In the genomic region with DNA sequence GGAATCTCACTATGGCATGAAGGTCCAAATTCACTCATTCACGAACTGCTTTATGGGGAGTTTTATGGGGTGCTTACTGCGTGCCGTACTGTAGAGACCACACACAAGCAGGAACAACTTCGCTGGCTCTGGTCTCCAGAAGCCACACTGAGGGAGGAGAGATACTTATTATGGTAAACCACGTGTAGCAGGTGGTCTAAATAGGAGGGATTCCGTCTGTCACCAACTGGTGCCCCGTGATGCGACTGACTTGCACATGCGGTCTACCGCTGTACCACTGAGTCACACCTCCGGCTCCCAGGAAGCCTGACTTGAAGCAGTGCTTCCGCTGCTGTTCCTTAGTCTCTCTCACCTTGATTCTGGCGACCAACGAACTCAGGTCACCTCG, we compare ENCODE assay signal across 7 mouse cellular contexts. TPM values are rescaled to one million over a fixed set of nuclear protein-coding genes. Genes with fewer than 3 reads are reported as not detected.
A peak's percentile ranks its signal among the peaks of the same experiment; 100 is the strongest.
DNase-seq lines count a peak whose midpoint lies in the region; ATAC-seq and TF ChIP-seq lines count a peak whose summit lies in the region.

No protein-coding gene starts in this region.

- no peak for ATAC-seq in heart, embryonic 16.5 days (replicated peaks; ENCODE audit: extremely low read depth, insufficient read depth, low FRiP score)

- no peaks in the 10 kb centered on the region for H3K27me3 ChIP-seq in cerebellum, adult 2 months (ENCODE audit: control insufficient read depth, insufficient read depth, low read length)
- no peaks in the 10 kb centered on the region for H3K27me3 ChIP-seq in heart, embryonic 16.5 days (ENCODE audit: control insufficient read depth, insufficient read depth, low read length)
- no peaks in the 10 kb centered on the region for H3K27me3 ChIP-seq in liver, adult 2 months (ENCODE audit: control insufficient read depth, insufficient read depth, low read length)

- no peak for TF ChIP-seq CTCF in cerebellum, adult 2 months (IDR thresholded peaks at IDR 0.05; ENCODE audit: borderline replicate concordance, insufficient read depth, low read depth, low read length)
- no peak for TF ChIP-seq CTCF in liver, adult 2 months (IDR thresholded peaks at IDR 0.05; ENCODE audit: low read depth, low read length)

- H3K27ac ChIP-seq in cerebellum, adult 2 months (ENCODE audit: insufficient read depth, low read length) = no peak overlapping the region
- H3K27ac ChIP-seq in heart, embryonic 16.5 days (ENCODE audit: low read length) = peak overlapping the region; percentile 99
- H3K27ac ChIP-seq in liver, adult 2 months (replicated peaks; ENCODE audit: insufficient read depth, low read depth, low read length) = no peak overlapping the region

- no peak for TF ChIP-seq POLR2A in cerebellum, adult 2 months (IDR thresholded peaks at IDR 0.05; ENCODE audit: borderline replicate concordance, insufficient read depth, low read length)
- no peak for TF ChIP-seq POLR2A in liver, adult 2 months (IDR thresholded peaks at IDR 0.05; ENCODE audit: extremely low read depth, insufficient read depth, low read length)

- WGBS in cerebellum, adult 2 months = under 1% methylated on average over 15 of the region's 15 CpGs
- WGBS in heart, embryonic 16.5 days = 2% methylated on average over 15 of the region's 15 CpGs
- 1% methylated on average over 15 of the region's 15 CpGs for WGBS in liver, adult 2 months

- H3K36me3 ChIP-seq in heart, embryonic 16.5 days (ENCODE audit: control insufficient read depth, insufficient read depth) = no peaks in the 10 kb centered on the region
- H3K36me3 ChIP-seq in liver, adult 2 months (ENCODE audit: control insufficient read depth, insufficient read depth, low read length) = no peaks in the 10 kb centered on the region

- H3K9me3 ChIP-seq in heart, embryonic 16.5 days (replicated peaks; ENCODE audit: control insufficient read depth, low read length) = no peaks in the 10 kb centered on the region

- peak; percentile 33 to 40 for DNase-seq in left cerebral cortex, postnatal 14 days (ENCODE audit: low spot score in 2 of 2)
- DNase-seq in left cerebral cortex, adult 9 months (ENCODE audit: low spot score in 2 of 2) = no peak
- DNase-seq in cerebellum, adult 2 months = no peak
- no peak for DNase-seq in liver, adult 2 months (ENCODE audit: extremely low read depth, low read depth, low spot score)
- DNase-seq in naive thymus-derived CD4-positive, alpha-beta T cell, adult 2 months (ENCODE audit: low read depth) = peak; percentile 43
- DNase-seq in thymus, postnatal 4 days = peak; percentile 55

- peaks cover 4% of the 10 kb centered on the region; the same call in 1 of the 2 replicates for H3K79me2 ChIP-seq in liver, adult 2 months (ENCODE audit: control insufficient read depth, insufficient read depth, low read length)

- H3K4me2 ChIP-seq in heart, embryonic 16.5 days (ENCODE audit: low read depth, low read length) = peak overlapping the region; percentile 92

- peak overlapping the region; percentile 79 for H3K4me3 ChIP-seq in cerebellum, adult 2 months (replicated peaks; ENCODE audit: insufficient read depth, low read depth, low read length)
- H3K4me3 ChIP-seq in heart, embryonic 16.5 days (ENCODE audit: low read length) = peak overlapping the region; percentile 91
- H3K4me3 ChIP-seq in liver, adult 2 months (ENCODE audit: insufficient read depth, low read depth, low read length) = peak overlapping the region; percentile 90

- H3K9ac ChIP-seq in heart, embryonic 16.5 days (ENCODE audit: low read length) = peak overlapping the region; percentile 93
- peak overlapping the region; percentile 33 for H3K9ac ChIP-seq in liver, adult 2 months (ENCODE audit: low read depth, low read length)

- H3K4me1 ChIP-seq in cerebellum, adult 2 months (ENCODE audit: control insufficient read depth, insufficient read depth, low read length) = peaks cover 18% of the 10 kb centered on the region
- peaks cover 40% of the 10 kb centered on the region for H3K4me1 ChIP-seq in heart, embryonic 16.5 days (ENCODE audit: control insufficient read depth, insufficient read depth, low read length)
- peaks cover 6% of the 10 kb centered on the region for H3K4me1 ChIP-seq in liver, adult 2 months (ENCODE audit: control insufficient read depth, insufficient read depth, low read length)

- intact Hi-C loops in left cerebral cortex, postnatal 14 days (cut with DNase I) = loop anchor here (5.0 kb wide), 1 partner anchor 47 kb away; no protein-coding TSS in a partner anchor

RNA-seq across cellular contexts. Expression of a gene that starts 1.0 kb away (rescaled TPM):
- 10 to 100 TPM; 24.6 to 28.2 TPM for total RNA-seq in left cerebral cortex, postnatal 14 days (2021)
- polyA plus RNA-seq in cerebellum, adult 2 months (2012; rRNA removed) = 36.5 and 38.5 TPM in 2 replicates
- 17.8 and 30.0 TPM in 2 replicates for polyA plus RNA-seq in heart, embryonic 16.5 days (2015; fragmentation: Nextera tagmentation; extraction: Ambion mirVana)
- 10.5 and 11.1 TPM in 2 replicates for total RNA-seq in liver, adult 2 months (2014; rRNA removed)
- 6.6 TPM in 2 replicates for polyA plus RNA-seq in liver, adult 2 months (2012; rRNA removed)

Comparison
In these comparisons a context has a peak if more than half of its experiments do, and no peak if none do; other contexts are left out.
1. DNase-seq: peak in left cerebral cortex, postnatal 14 days (2 of 2), naive thymus-derived CD4-positive, alpha-beta T cell, adult 2 months (single experiment) and thymus, postnatal 4 days (single experiment); none in left cerebral cortex, adult 9 months (0 of 2), cerebellum, adult 2 months (0 of 2) and liver, adult 2 months (single experiment).
2. Peak in every context shown above with its lines, with median percentiles within 50 percentile points of each other: H3K4me3 ChIP-seq.